Mouse (Mus musculus): ENCODE results near the gene Gtsf2. TPM values are rescaled to one million over a fixed set of nuclear protein-coding genes. Genes with fewer than 3 reads are reported as not detected.

Gene Gtsf2
- polyA plus RNA-seq, 1 experiment = not detected

DNA sequence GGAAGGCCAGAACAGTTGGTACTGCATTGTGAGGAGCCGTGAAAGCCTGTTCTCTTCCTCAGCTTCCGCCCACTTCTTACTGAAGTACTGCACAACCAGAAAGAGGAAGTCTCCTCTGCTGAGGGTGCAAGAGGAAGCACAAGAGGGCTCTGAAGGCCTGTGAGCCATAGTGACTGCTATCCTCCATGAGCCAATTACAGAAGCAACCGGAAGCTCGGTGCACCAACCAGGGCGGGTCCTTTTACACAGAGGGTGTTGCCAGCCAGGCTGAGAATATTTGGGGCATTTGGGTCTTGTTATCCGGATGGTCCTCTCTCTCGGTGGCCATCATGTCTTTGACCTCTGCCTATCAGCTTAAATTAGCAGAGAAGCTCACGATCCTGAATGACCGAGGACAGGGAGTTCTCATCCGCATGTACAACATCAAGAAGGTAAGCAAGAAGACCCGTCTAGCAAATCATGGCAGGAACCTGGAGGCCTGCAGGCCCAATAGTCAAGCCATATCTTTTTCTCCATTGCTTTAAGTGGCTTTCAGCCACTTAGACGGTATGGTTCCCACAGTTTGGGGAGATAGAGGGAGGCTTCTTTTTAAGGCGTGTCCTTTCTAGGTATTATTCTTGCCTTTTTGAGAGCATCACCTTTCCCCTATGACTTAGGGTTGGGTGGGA, 5.4 kb upstream of the Gtsf2 start, which contains the start of gene Nckap1l:
Gene Nckap1l, plus strand, starts transcription at position 244 of the 668 bp plus-strand sequence.
- no peak for TF ChIP-seq GATA1 (IDR thresholded peaks at IDR 0.05; ENCODE audit: low read length)

DNA sequence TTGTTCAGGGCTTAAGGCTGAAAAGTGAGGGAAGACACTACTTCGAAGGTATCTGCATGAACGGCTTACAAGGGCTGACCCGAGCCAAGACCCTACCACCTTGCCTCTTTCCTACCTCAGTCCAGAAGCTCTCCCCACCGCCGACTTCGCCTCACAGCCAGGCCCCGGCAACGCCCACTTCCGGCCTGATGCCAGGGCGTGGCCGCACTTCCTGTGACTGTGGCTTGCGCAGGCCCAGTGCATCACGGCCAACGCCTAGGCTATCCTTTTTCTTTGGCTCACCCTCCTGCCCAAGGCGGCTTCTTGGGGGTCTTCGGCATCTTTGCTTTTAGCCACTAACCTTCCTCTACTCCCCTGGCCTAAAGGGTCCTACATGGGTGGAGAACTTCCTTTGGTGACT, 18.0 kb downstream of the Gtsf2 start, which contains the start of gene Gtsf1:
Gene Gtsf1, minus strand, starts transcription at position 230 of the 400 bp plus-strand sequence.
- TF ChIP-seq GATA1 (IDR thresholded peaks at IDR 0.05; ENCODE audit: low read length) = no peak

DNA sequence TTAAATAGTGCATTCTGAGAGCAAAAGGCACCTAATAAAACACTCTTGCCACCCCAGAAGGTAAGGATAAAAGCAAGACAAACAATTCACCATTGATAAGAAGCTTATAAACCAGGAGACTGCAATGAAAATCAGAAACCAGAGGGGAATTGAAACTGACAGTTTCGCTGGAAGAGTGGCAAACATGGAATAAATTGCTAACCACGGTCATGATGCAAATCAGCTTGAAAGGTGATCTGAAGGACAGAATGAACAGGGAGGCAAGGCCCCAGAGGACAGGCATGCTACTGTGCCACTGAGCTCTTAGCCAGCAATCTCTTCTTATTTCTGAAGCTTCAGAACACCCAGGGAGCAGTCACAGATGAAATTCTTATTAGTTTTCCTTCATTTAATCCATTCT, 21.3 kb downstream of the Gtsf2 start:
- no peak for TF ChIP-seq GATA1 (IDR thresholded peaks at IDR 0.05; ENCODE audit: low read length)

DNA sequence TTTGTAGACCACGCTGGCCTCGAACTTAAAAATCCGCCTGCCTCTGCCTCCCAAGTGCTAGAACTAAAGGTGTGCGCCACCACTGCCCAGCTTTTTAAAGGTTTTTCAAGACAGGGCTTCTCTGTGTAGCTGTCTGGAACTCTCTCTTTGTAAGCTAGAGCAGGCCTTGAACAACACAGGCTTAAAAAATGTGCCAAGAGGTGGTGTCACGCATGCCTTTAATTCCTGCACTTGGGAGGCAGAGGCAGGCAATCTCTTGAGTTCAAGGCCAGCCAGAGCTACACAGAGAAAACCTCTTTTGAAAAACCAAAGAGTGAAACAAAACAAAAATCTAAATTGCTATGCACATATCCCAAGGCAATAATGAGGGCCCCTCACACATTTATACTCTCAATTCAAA, 46.9 kb downstream of the Gtsf2 start:
- TF ChIP-seq GATA1 (IDR thresholded peaks at IDR 0.05; ENCODE audit: low read length) = no peak

DNA sequence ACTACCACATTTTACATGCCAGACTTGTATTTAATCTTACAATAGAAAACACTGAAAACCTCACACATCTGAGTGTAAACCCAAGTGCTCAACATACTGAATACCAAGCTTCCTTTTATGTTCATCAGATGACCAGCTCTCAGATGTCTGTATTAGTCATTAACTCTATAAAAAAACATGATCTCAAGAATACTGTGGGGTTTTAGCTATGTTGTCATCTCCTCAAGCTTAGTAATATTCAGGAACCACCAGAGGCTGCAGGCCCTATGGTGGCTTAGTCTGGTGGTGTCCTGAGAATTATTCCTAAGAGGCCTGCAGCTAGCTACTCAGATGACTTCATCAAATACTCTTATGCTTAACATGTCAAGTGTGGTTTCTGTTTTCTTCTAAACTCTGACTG, 54.7 kb downstream of the Gtsf2 start:
- no peak for TF ChIP-seq GATA1 (IDR thresholded peaks at IDR 0.05; ENCODE audit: low read length)

Other genes with a start within 250 kb of the Gtsf2 start
- gene Cbx5, start 208.7 kb downstream of the Gtsf2 start, polyA plus RNA-seq (2012) = 3.1 and 4.0 TPM in 2 replicates
- 83.3 and 173 TPM in 2 replicates for gene Hnrnpa1, start 208.0 kb downstream of the Gtsf2 start, polyA plus RNA-seq (2012)
- gene Nfe2, start 190.1 kb downstream of the Gtsf2 start, polyA plus RNA-seq (2012) = 147 and 163 TPM in 2 replicates
- 80.1 and 98.2 TPM in 2 replicates for gene Copz1, start 175.8 kb downstream of the Gtsf2 start, polyA plus RNA-seq (2012)
- gene Gpr84, start 137.9 kb downstream of the Gtsf2 start, polyA plus RNA-seq (2012) = 0.04 TPM in 1 of 2 replicates, not detected in the other
- 557 and 673 TPM in 2 replicates for gene Zfp385a, start 108.4 kb downstream of the Gtsf2 start, polyA plus RNA-seq (2012)
- not detected in 2 replicates for gene Itga5, start 81.7 kb downstream of the Gtsf2 start, polyA plus RNA-seq (2012)
- not detected in 2 replicates for gene Gtsf1, start 18.0 kb downstream of the Gtsf2 start, polyA plus RNA-seq (2012)
- gene Nckap1l, start 5.3 kb upstream of the Gtsf2 start, polyA plus RNA-seq (2012) = 0.79 and 1.1 TPM in 2 replicates
- 0.22 and 0.29 TPM in 2 replicates for gene Pde1b, start 54.6 kb upstream of the Gtsf2 start, polyA plus RNA-seq (2012)
- gene Ppp1r1a, start 89.5 kb upstream of the Gtsf2 start, polyA plus RNA-seq (2012) = not detected in 2 replicates
- not detected in 2 replicates for gene Glycam1, start 116.6 kb upstream of the Gtsf2 start, polyA plus RNA-seq (2012)